Mouse (Mus musculus) limb, embryonic 14.5 days (tissue): ENCODE measurements around the gene Mex3a. TPM values are rescaled to one million over a fixed set of nuclear protein-coding genes. Genes with fewer than 3 reads are reported as not detected.
A peak's percentile ranks its signal among the peaks of the same experiment; 100 is the strongest.

ENCODE experiments used
- ATAC-seq: fragments of 200-750 bp; cut with Nextera tagmentation; 2 replicates; pipeline ENCODE4 v1.8.0; 2017; ENCODE audit warnings: low read depth, moderate number of reproducible peaks, moderate TSS enrichment; ENCODE audit not compliant: low FRiP score
- DNase-seq: peaks from one replicate; pipeline ENCODE4 v3.0.0-alpha.2; 2015; ENCODE audit warnings: low spot score
- H3K27ac ChIP-seq: fragments of 300-500 bp; sonication (generic); replicated peaks from 2 replicates; pipeline ENCODE4 v1.5.1; 2014; ENCODE audit warnings: low read depth, mild to moderate bottlenecking, low read length, moderate library complexity, mixed read lengths
- H3K27me3 ChIP-seq: fragments of 300-500 bp; sonication (generic); 2 replicates; pipeline ENCODE4 v1.6.1; 2014; ENCODE audit warnings: low read length, mixed read lengths; ENCODE audit not compliant: control insufficient read depth, insufficient read depth
- H3K36me3 ChIP-seq: fragments of 300-500 bp; sonication (generic); 2 replicates; pipeline ENCODE4 v1.6.1; 2014; ENCODE audit warnings: mild to moderate bottlenecking, low read length, moderate library complexity, mixed read lengths; ENCODE audit not compliant: control insufficient read depth, insufficient read depth
- H3K4me1 ChIP-seq: fragments of 300-500 bp; sonication (generic); 2 replicates; pipeline ENCODE4 v1.6.1; 2014; ENCODE audit warnings: antibody characterized with exemption, low read length, mixed read lengths; ENCODE audit not compliant: control insufficient read depth, insufficient read depth
- H3K4me2 ChIP-seq: fragments of 300-500 bp; sonication (generic); replicated peaks from 2 replicates; pipeline ENCODE4 v1.6.1; 2014; ENCODE audit warnings: low read depth, mild to moderate bottlenecking, low read length, moderate library complexity; ENCODE audit not compliant: severe bottlenecking
- H3K4me3 ChIP-seq: fragments of 300-500 bp; sonication (generic); replicated peaks from 2 replicates; pipeline ENCODE4 v1.5.1; 2014; ENCODE audit warnings: low read length
- H3K9ac ChIP-seq: fragments of 300-500 bp; sonication (generic); 2 replicates; pipeline ENCODE4 v1.6.1; 2014; ENCODE audit warnings: mild to moderate bottlenecking, low read depth, low read length, moderate library complexity; ENCODE audit not compliant: severe bottlenecking
- H3K9me3 ChIP-seq: fragments of 300-500 bp; sonication (generic); 2 replicates; pipeline ENCODE4 v1.6.1; 2016; ENCODE audit warnings: low read length; ENCODE audit not compliant: control insufficient read depth
- POLR2A ChIP-seq: fragments of 200-500 bp; IDR thresholded peaks from 2 replicates; pipeline ENCODE4 v1.8.0; 2012; ENCODE audit warnings: inconsistent platforms, mild to moderate bottlenecking, moderate library complexity, borderline replicate concordance; ENCODE audit not compliant: insufficient read depth, insufficient read length; ENCODE audit errors: extremely low read depth
- WGBS: fragments of 180-500 bp; shearing (Covaris S2); extraction: QIAGEN DNeasy Blood & Tissue Kit; methylation state at CpG from one replicate; pipeline ENCODE4 v1.1.7; 2014; 5-methylcytosine and 5-hydroxymethylcytosine counted together
- polyA plus RNA-seq, 2 experiments: library from polyadenylated mRNA; depleted of rRNA in 1 of 2; stranded (reverse) in 1 of 2; unstranded in 1 of 2; fragments of >200 nt; fragmentation: Nextera tagmentation in 1 of 2; extraction: Ambion mirVana in 1 of 2; gene quantifications; 2 replicates each; pipeline versions ENCODE4 v1.2.1 to v1.2.3; 2012 to 2014

The Mex3a gene
- polyA plus RNA-seq, 2 experiments: 26.7 to 49.3 TPM

GRCm38 (mm10) chr3:88551586-88551985 is 19.4 kb downstream of the Mex3a start:
- Histone ChIP-seq H3K9me3 (no peaks in the 10 kb centered on the region), H3K4me1 (peaks cover 9% of the 10 kb centered on the region), H3K4me3 (no peak overlapping the region), H3K27me3 (no peaks in the 10 kb centered on the region), H3K36me3 (peaks cover 10% of the 10 kb centered on the region), H3K27ac (no peak overlapping the region), H3K9ac (0 out of 2 replicates have a peak overlapping the region, but pooled peaks have one; percentile 63), H3K4me2 (no peak overlapping the region)
- TF ChIP-seq POLR2A: no peak
- DNase-seq: no peak
- ATAC-seq: no peak
- 90% methylated on average over 4 of the region's 4 CpGs for WGBS

DNA sequence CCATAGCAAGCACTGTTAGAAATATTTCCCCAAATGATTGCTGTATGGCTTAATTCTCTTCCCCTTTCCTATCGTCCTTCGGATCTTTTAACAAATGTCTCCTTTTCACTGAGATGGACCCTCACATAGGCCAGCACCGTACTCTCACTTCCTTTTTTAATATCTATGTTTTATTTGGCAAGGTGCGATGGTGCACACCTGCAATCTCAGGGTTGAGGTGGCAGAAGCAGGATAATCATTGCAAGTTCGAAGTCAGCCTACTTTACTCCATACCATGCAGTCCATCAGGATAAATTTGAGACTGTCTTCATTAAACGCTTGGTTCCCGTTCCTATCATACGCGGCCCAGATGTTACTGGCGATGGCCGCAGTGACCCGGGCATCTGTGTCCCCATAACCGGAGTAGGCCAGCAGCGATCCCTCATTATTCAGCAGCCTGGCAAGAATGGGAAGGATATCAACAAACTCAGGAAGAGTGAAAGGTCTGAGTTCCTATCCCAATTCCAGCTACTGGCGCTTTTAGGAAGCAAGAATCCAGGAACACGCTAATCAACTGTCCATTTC is 20.0 kb downstream of the Mex3a start:
- Histone ChIP-seq H3K9me3 (no peaks in the 10 kb centered on the region), H3K9ac (peak overlapping the region; percentile 63), H3K4me3 (peak overlapping the region; percentile 87), H3K4me1 (peaks cover 9% of the 10 kb centered on the region), H3K27me3 (no peaks in the 10 kb centered on the region), H3K27ac (peak overlapping the region; percentile 48; the same call in 1 of the 2 replicates), H3K4me2 (peak overlapping the region; percentile 92), H3K36me3 (peaks cover 16% of the 10 kb centered on the region)
- TF ChIP-seq POLR2A: no peak
- no peak for DNase-seq
- 23% methylated on average over 16 of the region's 16 CpGs for WGBS
- no peak for ATAC-seq

DNA sequence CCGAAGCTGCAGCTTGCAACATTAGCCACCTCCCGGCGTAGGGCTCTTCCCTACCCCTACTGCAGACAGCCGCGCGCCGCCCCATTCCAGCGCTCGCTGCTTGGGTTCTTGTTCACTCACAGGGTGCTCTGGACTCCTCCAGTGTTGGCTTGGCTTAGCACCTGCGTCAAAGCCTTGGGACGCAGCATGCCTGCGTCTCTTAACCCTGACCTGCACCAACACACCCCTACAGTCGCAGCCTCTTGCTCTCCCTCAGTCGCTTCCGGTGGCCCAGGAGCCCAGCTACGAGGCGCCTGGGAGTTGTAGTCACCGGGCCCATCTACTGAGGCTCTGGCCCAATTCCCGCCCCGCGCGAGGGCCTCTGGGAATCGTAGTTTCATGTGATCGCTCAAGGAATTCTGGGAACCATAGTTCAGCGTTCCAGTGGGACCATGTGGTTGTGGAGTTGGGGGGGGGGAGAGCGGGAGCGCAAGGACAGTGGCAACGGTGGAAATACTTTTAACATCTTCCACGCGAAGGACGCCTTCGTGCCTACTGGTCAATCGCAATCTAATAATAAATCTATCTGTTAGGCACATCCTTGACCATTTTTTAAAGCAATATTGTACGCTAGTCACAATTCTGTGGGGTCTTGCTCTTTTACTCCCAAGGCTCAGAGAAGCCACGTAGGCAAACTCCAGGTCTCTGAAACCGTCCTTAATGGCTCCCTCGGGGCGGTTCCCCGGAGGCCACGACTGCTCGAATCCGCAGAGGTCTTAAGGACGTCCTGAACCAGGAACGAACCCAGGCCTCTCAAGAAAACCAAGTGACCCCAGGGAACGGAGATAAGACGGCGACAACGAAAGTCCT is 20.7 kb downstream of the Mex3a start, which contains the start of gene Lamtor2:
TSS of gene Lamtor2 (minus strand) at position 399 of the 849 bp plus-strand sequence.
- peak within 1 kb of the TSS; percentile 84 for H3K9ac ChIP-seq
- H3K36me3 ChIP-seq: peaks cover 23% of the 10 kb centered on the region
- under 1% methylated on average over 48 of the region's 48 CpGs for WGBS
- peak within 1 kb of the TSS; percentile 87 for H3K4me3 ChIP-seq
- no peaks in the 10 kb centered on the region for H3K27me3 ChIP-seq
- peak; percentile 64; the same call in 1 of the 2 replicates for TF ChIP-seq POLR2A
- H3K27ac ChIP-seq: peak within 1 kb of the TSS; percentile 95
- H3K4me1 ChIP-seq: peaks cover 9% of the 10 kb centered on the region
- H3K4me2 ChIP-seq: peak within 1 kb of the TSS; percentile 92
- peak; percentile 100 for DNase-seq
- no peaks in the 10 kb centered on the region for H3K9me3 ChIP-seq
- ATAC-seq: peak; percentile 90

DNA sequence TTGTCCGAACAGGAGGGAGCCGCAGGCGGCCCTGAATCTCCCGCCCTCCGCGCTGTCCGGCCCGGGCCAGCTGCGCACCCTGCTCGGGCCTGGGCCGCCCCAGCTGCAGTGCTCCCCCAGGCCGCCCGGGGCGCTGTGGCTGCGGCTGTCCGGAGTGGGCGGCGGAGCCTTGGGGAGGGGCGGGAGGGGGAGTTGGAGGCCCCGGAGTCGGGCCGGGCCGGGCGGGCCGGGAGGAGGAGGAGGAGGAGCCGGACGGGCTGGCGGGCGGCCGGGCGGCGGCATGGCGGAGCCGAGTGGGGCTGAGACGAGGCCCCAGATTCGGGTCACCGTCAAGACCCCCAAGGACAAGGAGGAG is 21.3 kb downstream of the Mex3a start, which contains the start of gene Ubqln4:
TSS of gene Ubqln4 (plus strand) at position 234 of the 355 bp plus-strand sequence.
- Histone ChIP-seq H3K9ac (peak within 1 kb of the TSS; percentile 84), H3K36me3 (peaks cover 29% of the 10 kb centered on the region), H3K4me3 (peak within 1 kb of the TSS; percentile 87), H3K4me1 (peaks cover 9% of the 10 kb centered on the region), H3K27ac (peak within 1 kb of the TSS; percentile 95), H3K9me3 (no peaks in the 10 kb centered on the region), H3K27me3 (no peaks in the 10 kb centered on the region), H3K4me2 (peak within 1 kb of the TSS; percentile 92)
- TF ChIP-seq POLR2A: peak; percentile 38; the same call in 1 of the 2 replicates
- DNase-seq (peak; percentile 73), ATAC-seq (peak; percentile 84)
- WGBS: 1% methylated on average over 30 of the region's 37 CpGs

DNA sequence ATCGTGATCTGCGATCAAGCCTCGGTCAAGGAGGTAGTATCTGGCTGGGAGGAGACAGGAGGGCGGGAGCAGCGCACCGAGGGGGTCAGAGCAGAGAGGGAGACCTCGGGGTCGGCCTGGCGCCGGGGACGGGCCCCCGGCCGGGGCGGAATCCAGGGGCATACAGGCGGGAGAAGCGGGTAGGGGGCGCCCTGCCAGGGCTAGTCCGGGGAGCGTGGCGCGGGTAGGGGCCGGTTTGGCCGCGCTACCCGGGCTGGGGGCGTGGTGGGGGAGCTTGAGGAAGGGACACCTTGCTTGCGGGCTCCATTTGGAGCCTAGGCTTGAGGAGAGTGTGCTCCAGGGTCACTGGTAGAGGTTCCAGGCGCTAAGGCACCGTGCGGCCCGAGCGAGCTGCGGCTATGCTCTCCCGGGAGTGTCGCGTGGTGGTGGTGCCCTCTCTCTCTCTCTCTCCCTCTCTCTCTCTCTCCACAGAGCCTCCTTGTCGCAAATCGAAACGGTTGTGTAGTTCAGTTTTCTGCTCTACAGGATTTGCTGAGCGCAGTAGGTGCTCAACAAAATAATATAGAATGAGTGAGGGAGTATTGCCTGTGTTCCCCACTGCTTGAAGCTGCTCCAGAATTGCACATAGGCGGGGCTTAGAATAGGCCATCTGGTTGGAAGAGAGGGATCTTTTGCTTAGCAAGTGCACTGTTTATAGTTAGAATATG is 21.8 kb downstream of the Mex3a start:
- Histone ChIP-seq H3K4me2 (peak overlapping the region; percentile 92), H3K27me3 (no peaks in the 10 kb centered on the region), H3K36me3 (peaks cover 34% of the 10 kb centered on the region), H3K9me3 (no peaks in the 10 kb centered on the region), H3K9ac (peak overlapping the region; percentile 84), H3K4me3 (peak overlapping the region; percentile 87), H3K27ac (peak overlapping the region; percentile 95), H3K4me1 (peaks cover 9% of the 10 kb centered on the region)
- peak; percentile 36 for ATAC-seq
- TF ChIP-seq POLR2A: 0 out of 2 replicates have a peak, but pooled peaks have one; percentile 35
- WGBS: under 1% methylated on average over 41 of the region's 41 CpGs
- peak; percentile 49 for DNase-seq
